Mouse (Mus musculus): ENCODE measurements around the gene Mrpl21.

The Mrpl21 gene

DNA sequence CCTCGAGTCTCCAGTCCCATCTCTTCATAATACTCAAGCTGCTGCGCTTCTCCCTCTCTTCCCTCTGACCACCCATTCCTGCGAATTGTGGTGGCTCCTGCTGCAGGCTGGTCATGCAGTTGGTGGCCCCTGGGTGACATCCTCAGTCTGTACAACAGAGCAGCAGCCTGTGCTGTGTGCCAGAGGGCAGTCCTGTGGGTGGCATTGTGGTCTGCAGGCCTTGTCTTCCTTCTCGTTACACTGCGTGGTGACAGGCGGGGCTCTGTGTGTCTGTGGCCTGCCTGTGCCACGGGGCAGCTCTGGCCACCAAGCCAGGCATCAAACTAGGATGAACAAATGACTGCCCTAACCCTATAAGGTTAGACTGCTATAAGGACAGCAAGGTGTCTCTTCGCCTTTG is 56.5 kb downstream of the Mrpl21 start:
- no peak for DNase-seq (ENCODE audit: low spot score)

DNA sequence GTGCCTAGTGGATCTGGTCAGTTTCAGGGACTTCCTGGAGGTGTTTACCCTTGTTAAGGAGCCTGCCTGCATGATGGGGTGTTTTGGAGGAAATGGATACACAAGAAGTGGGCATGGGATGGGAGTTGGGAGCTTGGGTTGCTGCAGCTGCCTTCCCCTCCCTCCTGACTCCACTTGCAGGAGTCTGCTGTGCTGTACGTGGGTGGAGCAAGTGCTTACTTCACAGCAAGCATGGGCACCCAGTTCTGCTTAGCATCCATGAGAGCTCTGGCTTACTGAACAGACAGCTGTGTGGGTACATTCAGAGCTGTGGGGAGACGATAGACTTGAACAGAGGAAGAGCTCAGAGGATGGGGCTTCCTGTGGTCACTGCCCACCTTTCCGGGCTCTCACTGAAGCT is 58.3 kb downstream of the Mrpl21 start:
- DNase-seq (ENCODE audit: low spot score) = no peak
